Mouse (Mus musculus) colon, adult 2 months (tissue): ENCODE results near the gene Csl. TPM values are rescaled to one million over a fixed set of nuclear protein-coding genes. Genes with fewer than 3 reads are reported as not detected.

ENCODE experiments used
- polyA plus RNA-seq: library from polyadenylated mRNA; depleted of rRNA; stranded (reverse); fragments of >200 nt; gene quantifications from 2 replicates; pipeline ENCODE4 v1.2.3, GENCODE M21; 2012; rRNA removed

Gene Csl
- polyA plus RNA-seq = 0.07 TPM in 1 of 2 replicates, not detected in the other

GRCm38 (mm10) chr10:99759558-99759957, at the start of gene Csl:
Csl (minus strand) TSS chr10:99759658.

